Mouse (Mus musculus) heart, postnatal 4 days (tissue): ENCODE measurements around the gene Zbed3. TPM values are rescaled to one million over a fixed set of nuclear protein-coding genes. Genes with fewer than 3 reads are reported as not detected.

Experiments used
- DNase-seq: peaks from one replicate; pipeline ENCODE4 v3.0.0; 2021
- total RNA-seq, 2 experiments: library from RNA; stranded (reverse); gene quantifications; 2 replicates each; pipeline ENCODE4 v1.2.3; 2021

Gene Zbed3
- total RNA-seq: 10 to 100 TPM; 47.5 to 49.6 TPM

DNA sequence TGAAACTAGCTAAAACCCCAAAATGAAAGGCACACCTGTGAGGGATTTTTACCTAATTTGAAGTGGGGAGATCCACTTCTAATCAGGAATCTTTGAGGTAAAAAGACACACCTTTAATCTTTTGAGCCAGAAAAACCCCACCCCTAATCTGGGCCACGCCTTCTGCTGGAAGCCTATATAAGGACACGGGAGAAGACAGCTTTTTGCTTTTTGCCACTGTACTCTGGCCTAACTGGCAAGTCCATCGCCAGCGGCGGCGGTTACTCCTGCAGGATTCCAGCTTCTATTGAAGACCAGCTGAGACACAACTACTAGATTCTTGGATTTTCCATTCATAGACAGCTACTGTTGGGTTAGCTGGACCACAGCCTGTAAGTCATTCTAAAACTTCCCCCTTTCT is at the start of gene Zbed3:
Gene Zbed3, plus strand, starts transcription at position 213 of the 400 bp plus-strand sequence.
- DNase-seq: no peak

DNA sequence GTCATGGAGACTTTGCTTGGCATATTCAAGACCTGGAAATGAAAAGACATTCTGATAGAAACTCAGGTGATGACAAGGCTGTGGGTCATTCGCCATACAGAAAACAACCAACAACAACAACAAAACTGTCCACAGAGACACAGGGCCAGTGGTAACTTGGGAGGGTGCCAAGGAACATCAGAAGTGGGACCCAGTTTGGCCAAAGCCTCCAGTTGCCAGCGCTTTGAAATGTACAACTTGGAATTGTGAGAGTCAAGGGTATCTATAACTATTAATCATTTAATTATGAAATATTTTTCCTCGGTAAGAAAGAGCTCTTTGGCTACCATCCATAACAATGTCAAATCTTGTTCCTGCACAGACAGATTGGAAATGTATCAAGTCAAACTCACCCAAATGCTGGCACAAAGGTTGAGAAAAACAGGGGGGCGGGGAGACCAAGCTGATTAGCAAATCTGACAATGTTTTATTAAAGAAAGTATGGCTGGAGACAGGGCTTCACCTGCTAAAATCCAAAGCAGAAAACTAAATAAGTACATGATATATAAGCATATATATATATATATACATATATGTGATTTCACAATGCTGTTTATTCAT is 44.9 kb upstream of the Zbed3 start:
- DNase-seq: no peak

DNA sequence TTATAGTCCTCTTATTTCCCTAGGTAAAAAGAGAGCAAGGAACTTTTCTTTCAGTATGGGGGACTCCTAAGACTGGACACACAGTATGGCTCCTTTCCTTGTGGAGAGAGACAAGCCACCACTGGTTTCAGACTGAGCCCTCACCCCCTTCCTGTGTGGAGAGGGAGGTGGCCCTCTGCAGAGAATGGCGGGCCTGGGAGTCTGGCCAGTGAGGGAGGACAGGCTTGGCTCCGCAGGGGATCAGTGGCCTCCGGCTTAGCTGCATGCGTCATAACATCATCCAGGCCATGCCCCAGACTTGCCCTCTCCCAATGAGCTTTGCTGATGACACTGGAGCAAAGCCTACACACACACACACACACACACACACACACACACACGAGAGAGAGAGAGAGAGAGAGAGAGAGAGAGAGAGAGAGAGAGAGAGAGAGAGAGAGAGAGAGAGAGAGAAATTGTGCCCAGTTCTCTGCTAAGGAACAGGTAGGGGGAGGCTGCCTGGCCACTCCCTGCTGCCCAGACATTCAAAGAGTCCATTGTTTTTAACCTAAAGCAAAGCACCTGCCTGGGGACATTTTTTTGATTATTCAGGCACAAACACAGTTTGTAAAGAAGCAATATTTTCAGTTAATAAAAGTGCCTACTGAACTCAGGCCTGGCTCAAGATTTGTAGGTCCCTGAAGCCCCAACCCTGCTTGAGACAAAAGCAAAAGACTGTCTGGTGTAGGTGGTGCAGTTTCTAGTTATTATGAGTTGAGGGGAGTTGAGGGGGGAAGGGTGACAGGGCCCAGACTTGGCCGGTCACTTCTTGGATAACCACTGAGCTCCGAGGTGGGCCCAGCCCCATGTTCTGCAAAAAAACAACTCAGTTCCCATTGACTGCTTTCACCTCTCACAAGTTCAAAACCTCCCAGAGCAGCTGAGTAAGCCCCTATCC is 41.4 kb upstream of the Zbed3 start:
- DNase-seq: peak; percentile 32

DNA sequence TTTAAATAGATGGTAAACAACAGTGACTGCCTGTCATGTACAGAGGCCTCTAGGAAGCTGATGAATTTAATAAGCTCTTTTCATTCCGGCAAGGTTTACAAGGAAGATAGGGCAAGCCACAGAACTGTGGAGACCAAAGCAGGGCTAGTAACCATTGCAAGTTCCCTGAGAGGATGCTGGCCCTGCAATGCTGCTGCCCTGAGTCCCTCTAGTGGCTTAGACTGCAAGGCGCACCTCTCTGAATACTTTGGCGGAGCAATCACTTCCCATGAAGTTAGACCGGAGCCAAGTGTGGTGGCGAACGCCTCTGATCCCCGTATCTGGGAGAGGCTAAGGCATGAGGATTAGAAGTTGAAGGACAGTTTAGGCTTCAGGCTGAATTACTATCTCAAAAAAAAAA is 36.4 kb upstream of the Zbed3 start:
- peak; percentile 81 for DNase-seq

DNA sequence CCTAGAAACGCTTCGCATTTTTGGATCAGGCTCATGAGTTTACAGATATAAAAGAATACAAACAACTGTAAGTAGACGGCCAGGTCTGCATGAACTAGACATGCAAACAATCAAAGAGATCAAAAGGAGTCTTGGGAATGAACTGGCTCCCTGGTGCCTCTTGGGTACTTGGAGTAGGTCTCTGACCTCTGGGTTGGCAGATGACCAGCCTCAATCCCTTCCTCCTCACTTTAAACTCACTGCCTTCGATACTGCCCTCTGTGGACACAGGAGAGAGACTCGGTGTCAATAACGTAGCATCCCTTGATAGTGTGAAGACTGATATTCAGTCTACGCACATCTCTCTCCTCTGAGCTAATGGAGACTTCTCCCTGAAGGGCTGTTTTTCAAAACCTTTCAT is 35.4 kb upstream of the Zbed3 start:
- no peak for DNase-seq

DNA sequence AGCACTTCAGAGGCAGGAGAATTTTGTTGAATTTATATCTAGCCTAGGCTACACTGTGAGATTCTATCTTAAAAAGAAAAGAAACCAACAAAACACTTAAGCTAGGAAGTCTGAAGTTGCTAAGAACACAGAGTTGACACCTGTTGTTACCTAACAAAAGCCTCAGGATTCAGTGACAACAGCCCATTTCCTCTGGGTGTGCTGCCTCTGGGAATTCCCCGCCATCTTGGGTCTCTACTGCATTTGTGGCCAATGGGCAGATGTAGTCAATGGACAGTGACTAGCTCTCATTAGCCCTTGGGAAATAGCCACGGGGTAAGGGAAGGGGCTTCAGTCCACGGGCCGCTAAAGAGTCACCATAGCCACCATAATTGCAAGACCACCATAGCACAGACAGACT is 31.4 kb upstream of the Zbed3 start:
- DNase-seq: no peak

DNA sequence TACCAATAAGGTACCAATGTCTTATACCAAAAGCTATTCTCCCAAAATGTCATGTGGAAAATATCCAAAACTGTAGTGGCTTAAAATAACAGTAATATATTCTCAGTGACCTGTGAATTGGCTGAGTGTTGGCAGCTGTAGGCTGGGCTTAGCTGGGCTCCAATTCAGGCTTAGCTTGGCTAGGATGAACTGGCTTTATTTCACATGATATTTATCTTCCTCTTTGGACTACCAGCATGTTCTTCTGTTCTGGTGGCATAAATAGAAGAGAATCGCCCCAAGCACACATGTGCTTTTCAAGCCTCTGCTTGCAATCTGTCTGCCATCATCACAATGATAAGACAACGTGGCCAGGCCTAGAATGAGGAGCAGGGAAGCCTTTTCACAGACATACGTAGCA is 23.5 kb upstream of the Zbed3 start:
- DNase-seq: no peak

DNA sequence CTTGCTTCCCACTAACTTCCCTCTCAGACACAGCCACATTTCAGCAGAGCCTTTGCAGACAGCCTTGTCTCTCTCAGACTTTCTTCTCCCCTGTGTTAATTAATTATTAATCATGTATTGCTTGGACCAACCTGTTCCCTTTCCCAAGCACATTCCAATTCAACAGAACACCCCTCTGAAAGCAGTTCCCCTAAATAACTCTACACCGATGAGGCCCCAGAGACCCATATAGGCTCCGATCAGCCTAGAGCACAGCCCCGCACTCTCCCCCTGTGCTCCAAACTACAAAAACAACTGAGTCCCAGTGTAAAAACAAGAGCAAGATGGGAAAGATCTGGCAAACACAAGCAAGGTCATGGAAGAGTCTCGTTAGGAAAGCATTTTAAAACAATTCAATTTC is 16.8 kb upstream of the Zbed3 start:
- DNase-seq: no peak

DNA sequence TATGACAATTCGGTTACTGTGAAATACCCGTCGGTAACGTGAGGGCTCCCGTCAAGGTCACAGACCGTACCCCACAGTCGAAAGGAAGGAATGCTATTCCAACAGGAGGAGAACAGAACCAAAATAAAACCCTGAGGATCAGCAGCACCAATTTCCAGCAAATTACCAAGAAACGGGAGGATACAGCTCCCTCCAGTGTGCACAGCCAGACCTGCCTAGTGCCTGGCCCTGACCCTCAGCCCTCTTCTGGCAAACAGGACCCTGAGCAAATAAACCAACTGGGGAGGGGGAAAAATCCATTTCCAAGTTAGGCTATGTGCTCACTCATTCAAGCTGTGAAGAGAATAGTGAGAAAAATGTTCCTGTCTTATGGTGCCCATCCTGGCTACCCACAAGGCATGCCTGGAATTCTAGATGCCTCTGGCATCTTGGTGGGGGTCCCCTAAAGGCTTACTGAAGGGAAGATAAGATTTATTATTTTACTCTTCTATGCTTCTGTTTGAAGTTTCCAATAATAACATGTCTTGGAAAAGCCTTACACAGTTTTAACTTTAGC is 16.2 kb upstream of the Zbed3 start:
- no peak for DNase-seq

DNA sequence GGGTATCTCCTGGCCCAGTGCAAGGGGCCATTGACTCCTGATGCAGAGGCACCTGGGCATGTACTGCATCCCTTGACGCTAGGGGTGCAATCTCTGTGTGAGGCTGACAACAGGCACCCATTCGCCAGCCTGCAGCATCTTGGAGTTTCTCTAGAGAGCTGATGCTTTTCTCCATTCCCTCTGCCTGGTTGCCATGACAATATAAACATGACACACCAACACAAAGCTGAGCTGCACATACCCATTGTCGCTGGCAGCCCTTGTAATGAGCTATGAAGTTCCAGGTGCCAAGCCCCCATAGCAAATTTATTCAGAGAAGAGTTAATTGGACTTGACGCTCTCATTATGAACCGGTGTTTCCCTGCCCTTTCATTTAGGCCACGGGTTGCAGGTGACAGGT is 11.4 kb upstream of the Zbed3 start:
- DNase-seq: no peak

DNA sequence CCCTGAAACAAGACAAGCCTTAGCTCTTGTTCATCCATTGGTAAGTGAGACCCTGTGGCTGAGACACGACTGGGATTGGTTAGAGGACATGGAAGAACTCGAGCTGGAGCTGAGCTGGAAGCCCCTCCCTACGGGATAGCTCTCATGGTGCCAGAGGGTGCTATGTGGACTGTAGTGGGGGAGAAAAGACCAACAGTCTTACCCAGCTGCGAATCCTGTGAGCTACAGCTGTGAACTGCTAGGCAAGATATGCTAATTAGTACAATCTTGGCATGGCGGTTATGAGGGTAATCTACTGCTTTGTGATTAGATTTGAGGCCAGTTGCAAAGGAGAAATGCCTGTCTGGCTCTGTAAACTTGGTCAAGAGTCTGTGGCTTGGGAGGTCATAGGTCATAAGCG is 4.3 kb upstream of the Zbed3 start:
- DNase-seq: no peak

DNA sequence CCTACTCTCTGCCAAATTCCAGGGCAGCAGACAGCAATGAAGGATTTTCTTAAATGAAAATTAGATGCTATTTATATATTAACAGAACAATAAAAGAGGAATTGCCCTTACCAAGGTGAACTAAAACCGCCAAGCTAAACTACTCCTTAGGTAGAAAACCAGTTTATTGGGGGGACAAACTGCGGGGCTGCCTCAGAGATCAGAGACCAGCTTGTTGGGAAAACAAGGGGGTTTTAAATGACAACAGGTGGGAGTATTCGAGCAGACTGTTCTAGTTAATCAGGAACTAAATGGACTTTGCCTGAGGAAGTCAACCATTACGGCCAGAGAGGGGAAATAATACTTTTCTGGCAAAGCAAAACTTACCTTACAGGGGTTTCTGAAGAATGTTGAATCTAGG is 3.0 kb upstream of the Zbed3 start:
- no peak for DNase-seq

DNA sequence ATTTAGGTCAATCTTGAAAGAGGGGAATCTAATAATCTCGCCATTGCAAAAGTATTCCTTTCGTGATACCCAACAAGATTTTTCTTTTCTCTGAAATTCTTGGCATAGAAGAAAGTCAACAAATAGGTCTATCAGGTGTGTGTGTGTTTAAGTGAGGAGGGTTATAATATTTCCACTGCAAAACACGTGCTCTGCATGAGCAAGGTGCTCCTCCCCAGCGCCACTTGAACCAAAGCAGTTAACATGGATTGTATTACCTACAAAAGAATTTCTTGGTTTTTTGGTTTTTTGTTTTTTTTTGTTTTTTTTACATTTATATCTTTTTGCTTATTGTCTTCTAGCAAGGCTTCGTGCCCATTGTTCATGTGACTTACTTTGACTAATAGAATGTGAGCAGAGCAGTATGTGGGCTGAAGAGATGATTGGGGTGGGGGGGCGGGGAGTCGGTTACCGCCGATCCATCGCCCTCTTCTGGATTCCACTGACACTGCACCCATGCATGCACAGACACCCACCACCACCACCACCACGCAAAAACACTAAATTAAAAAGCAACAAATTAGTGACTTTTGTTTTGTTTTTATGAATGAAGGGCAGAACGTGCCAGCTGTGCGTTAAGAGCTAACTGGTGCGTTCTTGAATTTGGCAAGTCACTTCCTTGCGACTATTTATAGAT is 676 bp downstream of the Zbed3 start:
- DNase-seq: peak; percentile 80

DNA sequence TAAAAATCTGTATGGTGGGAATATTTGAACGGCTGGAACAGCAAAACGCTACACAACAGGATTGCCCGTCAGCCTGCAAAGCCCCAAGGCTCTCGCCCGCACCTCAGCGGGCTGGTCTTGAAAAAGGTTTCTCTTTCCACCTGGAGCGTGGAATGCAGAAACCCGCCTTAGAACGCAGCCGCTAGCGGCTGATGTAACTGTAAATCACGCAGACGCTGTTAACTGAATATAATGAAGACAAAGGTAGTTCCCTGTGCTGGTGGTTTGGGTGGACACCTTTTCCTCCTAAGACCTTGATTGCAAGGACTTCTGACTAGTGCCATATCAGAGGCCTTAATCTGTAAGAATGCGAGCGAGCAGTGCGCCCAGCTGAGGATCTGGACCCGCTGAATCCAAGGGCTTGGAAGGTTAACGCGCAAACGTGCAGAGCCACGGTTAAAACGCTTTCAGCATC is 1.2 kb downstream of the Zbed3 start:
- peak; percentile 19 for DNase-seq

DNA sequence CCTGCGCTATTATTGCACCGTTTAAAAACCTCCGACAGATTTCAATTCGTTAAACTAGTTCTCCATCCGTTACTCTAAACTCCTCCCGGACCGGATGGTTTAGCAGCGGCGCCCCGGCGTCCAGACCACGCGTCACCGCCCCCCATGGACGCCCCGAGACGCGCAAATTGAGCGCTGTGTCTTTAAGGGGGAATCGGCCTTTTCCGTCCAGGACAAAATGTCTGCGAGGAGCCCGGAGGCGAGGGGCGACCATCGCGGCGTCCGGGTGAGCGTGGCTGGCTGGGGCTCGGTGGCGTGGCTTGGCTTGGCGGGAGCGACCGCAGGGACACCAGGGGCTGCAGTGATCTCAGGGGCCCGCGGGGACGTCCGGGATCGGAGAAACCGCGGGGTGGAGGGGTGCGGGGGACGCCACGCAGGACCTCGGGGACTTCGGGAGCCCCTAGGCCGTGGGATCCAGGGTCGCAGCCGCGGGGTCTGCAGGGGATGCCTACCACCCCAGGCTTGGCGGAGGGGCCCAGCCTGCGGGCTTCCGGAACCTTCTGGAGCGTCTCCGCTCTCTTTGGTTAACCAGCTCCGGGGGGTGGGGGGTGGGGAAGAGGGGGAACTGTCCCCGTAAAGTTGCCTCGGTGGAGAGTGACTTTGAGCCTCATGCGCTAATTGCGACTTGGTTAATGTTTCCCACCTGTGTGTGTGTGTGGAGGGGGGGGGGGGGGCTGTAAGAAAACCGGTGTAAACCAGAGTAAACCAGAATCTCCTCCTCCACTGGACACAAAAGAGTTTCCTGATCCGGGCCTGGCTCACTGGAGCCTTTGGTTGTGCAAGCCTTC is 1.9 kb downstream of the Zbed3 start:
- peak; percentile 81 for DNase-seq

DNA sequence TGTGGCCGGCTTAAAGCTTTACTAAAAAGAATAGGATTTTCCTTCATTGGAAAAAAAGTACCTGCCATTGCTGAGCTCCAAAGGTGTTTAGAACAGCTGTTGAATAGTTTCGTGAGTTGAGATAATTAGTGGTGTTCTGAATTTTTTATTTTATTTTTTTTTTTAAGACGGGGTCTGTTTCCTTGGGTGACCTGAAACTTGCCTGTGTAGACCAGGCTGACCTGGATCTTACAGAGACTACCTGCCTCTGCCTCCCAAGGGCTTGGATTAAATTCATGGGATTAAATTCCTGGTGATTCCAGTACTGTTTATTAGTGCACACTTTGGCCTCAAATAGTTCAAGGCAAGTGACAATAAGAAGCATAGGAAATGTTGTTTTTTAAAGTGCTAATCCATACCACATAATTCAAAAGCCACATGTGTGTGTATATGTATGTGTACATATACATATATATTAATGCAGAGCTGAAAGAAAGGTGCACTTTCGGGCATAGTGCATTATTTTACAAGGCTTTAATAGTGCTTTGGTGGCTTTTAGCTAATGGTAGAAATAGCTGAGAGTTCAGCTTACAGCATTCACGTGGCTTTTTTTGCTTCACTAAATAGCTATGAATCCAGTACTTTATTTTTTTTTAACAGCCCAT is 2.6 kb downstream of the Zbed3 start:
- no peak for DNase-seq

DNA sequence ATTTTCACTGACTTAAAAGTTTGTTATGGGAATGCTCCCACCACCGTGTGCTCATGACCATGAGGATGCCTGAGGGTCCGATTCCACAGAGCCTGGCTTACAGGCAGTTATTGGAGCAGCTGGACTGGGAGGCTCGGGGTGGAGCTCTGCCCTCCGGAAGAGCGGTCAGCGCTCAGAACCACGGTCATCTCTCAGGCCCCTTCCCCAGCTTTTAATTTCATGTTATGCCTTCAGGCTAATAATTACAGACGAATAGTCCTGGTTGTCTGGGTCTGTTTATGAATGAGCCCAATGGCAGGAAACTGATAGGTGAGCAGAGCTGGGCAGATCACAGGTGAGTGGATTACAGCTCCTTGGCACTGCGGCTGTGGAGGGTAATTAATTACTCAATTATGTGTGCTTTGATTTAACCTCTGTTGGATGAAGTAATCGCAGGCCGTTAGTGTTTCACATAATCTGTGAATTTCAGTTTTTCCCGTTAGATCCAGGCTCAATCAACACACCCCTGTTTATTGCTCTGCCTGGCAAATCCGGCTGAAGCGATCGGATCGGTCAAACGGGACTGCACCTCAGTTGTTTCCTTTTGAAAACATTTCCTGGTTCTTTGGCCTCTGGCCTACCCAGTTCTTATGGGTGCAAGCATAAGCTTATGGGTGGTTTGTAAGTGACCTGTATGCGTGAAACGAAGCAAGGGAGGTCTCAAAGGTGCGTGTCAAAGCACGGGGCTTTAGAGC is 3.4 kb downstream of the Zbed3 start:
- no peak for DNase-seq

DNA sequence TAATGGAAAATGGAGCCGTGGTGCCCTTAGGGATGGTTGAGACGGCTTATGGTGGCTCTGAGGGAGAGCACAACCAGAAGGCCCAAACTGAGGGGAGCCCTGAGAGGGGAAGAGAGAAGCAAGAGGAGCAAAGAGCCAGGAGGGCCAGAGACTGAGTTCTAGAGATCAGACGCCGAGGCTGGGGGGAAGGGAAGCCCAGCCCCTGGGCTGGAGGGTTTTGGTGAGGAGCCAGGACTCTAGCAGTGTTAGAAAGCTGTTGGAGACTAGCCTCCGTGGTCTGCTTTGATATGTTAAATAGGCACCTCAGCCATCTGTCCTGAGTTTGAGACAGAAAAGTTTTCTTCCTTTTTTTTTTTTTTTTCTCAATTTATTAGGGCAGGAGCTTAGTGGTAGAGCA is 3.9 kb downstream of the Zbed3 start:
- DNase-seq: peak; percentile 50

DNA sequence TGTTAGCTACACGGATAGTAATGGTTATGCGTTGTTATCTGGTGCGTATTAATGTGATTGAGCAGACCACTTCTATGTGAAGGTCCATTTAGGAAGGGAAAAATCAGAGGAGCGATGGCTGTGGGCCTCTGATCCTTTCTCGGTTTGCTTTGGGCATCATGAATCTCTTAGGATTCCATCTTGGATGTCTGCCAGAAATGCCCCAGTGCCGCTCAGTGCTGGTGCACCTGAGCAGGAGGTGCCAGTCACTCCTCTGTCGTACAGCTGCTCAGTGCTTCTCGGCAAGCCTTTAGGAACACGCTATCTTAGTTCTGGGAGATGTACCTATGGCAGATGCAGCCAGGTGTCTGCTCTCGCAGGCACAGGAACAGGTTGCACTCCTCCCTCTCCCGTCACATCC is 5.4 kb downstream of the Zbed3 start:
- no peak for DNase-seq

DNA sequence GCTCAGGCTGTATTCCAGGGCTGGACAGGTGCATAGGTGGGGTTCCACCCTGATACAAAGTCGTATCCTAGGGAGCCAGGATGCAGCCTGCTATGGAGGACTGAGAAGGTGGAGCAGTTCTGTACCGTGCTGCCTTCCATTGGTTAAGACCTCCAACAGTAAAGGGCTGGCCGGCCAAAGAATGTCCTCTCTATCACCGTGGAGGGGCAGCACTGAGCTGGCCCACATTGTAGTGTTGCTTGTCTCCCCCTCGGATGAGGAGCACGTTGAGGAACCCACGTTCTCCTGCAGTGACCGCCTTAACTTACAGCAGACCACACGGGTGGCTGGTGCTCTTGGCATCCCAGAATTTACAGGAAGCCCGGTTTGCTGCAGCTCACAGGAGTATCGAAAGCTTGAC is 7.1 kb downstream of the Zbed3 start:
- DNase-seq: no peak
